Mouse (Mus musculus): ENCODE results near the gene Myo1d. TPM values are rescaled to one million over a fixed set of nuclear protein-coding genes. Genes with fewer than 3 reads are reported as not detected.
A peak's percentile ranks its signal among the peaks of the same experiment; 100 is the strongest.
"Not testable (repeated sequence)": the region's sequence is repeated elsewhere in the genome, so short reads cannot be mapped to it uniquely, and the experiment has no call there.

The Myo1d gene
- polyA plus RNA-seq, 2 experiments from 2014 or later, result 0.70 to 1.1 TPM

- no peak for ATAC-seq
These were observed 300.4 kb downstream of the Myo1d start for GRCm38 (mm10) chr11:80479425-80479824.

DNA sequence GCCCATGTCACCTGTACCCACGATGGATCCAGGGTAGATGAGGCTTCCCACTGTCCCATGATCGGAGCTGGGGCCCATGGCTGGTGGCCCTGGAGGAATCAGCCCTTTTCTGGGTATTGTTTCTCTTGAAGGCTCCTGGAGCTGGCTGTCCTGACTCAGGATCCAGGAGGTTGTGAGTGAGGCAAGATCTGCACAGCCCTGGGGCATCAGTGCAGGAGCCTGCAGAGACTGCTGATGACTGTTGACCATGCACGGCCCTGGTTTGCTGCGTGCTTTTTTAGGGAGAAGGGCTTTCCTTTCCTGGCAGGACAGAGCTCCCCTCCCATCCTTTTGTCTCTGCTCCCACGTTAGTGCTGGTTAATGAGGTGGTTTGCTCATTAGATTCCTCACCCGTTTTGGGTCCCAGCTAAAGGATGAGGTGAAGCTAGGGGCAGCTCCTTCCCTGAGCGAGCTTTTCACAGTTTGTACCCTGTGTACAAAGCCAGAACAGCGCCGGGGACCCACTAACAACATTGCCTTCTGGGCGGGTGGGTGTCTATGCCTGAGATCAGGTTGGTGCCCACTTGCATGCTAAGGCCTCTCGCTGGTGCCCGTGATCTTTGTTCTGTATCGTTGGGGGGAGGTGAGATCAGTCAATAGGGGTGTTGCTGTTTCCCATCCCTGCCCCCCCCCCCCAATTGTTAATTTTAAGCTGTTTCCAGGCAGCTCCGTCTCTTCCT is 301.0 kb downstream of the Myo1d start:
- no peak for ATAC-seq

DNA sequence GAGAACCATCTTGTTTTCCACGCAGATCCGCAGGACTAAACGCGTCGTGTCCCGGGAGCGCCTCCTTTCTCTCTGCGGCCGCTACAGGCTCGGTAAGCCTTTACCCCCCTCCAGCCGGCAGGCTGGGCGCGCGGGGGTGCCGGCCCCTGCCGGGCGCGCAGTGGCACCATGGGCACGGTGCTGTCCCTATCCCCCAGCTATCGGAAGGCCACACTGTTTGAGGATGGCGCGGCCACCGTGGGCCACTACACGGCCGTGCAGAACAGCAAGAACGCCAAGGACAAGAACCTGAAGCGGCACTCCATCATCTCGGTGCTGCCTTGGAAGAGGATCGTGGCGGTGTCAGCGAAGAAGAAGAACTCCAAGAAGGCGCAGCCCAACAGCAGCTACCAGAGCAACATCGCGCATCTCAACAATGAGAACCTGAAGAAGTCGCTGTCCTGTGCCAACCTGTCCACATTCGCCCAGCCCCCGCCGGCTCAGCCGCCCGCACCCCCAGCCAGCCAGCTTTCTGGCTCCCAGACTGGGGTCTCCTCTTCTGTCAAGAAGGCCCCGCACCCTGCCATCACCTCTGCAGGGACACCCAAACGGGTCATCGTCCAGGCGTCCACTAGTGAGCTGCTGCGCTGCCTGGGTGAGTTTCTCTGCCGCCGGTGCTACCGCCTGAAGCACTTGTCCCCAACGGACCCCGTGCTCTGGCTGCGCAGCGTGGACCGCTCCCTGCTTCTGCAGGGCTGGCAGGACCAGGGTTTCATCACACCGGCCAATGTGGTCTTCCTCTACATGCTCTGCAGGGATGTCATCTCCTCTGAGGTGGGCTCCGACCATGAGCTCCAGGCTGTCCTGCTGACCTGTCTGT is 302.3 kb downstream of the Myo1d start:
- ATAC-seq, result no peak

DNA sequence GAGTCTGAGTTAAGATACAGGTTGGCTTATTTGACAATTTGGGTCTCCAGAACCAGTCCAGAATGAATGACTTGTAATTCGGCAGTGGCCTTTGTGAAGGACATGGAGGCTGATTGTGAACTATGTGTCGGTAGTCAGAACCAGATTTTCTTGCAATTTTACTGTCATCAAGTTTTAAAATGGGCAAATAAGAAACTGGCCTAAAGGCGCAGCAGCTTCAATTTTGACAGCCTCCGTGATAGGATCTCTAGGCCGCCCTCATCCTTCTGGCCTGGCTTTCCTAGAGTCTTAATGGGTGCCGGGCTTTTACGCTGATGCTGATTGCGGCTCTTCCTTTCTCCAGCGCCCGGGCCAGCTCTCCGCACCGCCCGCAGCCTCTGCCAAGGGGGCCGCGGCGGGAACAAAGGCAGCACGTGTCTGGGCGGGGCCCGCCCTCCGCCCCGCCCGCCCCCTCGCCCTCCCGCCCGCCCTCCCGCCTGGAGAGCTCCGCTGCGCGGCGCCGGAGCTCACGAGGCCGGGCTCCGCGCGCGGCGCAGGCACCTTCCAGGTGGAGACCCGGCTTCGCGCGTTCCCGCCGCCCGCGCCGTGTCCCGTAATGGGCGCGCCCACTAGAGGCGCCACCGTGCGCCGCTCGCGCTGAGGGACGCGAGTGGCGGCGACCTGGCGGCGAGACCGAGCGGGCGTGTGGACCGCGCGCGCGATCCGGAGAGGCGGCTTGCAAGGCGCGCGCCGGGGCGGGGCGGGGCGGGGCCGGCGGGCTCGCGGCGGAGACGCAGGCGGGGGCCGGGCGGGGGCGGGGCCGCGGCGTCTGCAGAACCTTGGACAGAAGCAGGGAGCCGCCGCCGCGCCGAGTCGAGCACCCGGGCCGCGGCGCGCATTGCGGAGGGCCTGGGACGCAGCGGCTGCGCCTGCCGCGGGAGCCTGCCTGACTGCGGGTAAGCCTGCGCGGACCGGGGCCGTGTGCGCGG is 303.3 kb downstream of the Myo1d start, which contains the start of gene Cdk5r1:
Gene Cdk5r1 (plus strand): TSS at position 802 of the 968 bp plus-strand sequence.
- ATAC-seq, result peak; percentile 74

- ATAC-seq, result no peak
These were observed 304.3 kb downstream of the Myo1d start for GRCm38 (mm10) chr11:80475544-80475943.

DNA sequence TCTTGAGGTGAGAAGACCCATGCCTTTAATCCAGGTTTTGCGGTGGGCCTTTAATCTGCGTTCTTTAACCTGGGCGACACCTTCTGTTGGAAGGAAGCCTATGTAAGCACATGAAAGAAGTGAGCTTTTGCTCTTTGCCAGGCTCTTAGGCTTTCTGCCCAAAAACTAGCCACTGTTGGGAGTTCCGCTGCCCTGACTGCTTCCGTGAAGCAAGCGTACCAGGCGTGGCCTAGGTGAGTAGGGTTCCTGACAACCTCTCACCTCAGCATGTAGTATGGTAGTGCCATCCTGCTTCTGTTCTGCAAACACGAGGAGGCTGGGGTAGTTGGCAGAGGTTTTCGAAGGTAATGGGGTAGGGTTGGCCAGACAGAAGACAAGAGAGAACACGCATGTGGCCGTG is 305.0 kb downstream of the Myo1d start:
- ATAC-seq, result no peak

GRCm38 (mm10) chr11:80474175-80474691 is 305.6 kb downstream of the Myo1d start:
- ATAC-seq, result no peak

DNA sequence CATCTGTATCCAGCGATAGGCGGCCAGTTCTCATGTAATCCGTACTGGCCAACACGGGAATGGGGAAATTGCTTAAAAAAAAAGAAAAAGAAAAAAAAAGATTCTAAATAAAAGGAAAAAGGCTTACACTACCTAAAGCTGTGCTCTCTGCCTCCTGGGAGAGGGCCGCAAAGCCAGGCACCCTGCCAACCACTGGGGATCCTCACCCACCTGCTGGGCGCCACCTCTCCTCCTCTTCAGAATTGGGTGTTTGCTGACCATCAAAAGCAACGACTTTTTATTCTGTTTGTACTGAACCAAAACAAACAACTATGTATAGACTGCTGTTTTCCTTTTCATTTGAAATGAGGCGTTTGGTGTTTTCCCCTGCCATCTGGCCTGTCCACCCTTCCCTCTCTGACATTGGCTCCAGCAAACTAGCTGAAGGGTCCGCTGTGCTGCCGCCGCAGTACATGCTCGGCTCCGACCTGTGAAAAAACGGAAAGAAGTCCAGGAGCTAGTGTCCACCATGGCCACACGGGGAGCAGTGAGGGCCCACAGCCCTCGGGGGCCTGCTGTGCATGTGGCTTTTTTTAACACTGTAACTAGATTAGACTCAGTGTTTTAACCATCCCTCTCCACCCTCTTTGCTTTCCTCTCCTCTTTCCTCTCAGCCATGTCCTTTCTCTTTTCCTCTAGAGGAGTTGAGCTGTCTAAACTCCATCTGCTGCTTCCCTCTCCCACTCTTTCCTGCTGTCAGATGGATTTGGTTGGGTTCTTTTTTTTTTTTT is 307.8 kb downstream of the Myo1d start:
- ATAC-seq, result no peak

- not testable (repeated sequence) for ATAC-seq
These were observed 316.2 kb downstream of the Myo1d start for GRCm38 (mm10) chr11:80463605-80464130.

DNA sequence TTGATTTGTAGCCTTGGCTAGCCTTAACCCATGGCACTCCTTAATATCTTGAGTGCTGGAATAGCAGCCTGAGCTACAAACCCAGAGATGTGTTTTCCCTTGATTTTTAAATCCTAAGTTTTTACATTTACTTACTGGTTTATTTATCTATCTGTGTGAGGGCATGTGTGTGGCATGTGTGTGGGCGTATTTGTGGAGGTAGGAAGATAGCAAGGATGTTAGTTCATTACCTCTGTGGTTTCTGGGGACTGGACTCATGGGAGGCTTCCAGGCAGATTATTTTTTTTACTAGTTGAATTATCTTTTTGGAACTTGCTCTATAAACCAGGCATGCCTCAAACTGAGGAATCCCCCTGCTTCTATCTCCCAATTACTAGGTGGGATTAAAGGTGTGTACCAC is 326.6 kb downstream of the Myo1d start:
- no peak for ATAC-seq

- no peak for ATAC-seq
These were observed 327.6 kb downstream of the Myo1d start for GRCm38 (mm10) chr11:80452242-80452641.

DNA sequence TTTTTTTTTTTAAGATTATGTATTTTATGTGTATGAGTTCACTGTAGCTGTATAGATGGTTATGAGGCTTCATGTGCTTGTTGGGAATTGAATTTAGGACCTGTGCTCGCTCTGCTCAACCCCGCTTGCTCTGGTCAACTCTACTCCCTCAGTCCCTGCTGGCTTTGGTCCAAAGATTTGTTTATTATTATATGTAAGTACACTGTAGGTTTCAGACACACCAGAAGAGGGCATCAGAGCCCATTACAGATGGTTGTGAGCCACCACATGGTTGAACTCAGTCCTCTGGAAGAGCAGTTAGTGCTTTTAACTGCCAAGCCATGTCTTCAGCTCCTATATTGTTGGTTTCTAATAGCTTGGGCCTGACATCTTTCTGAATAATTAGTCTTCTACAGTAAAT is 330.0 kb downstream of the Myo1d start:
- ATAC-seq, result no peak

DNA sequence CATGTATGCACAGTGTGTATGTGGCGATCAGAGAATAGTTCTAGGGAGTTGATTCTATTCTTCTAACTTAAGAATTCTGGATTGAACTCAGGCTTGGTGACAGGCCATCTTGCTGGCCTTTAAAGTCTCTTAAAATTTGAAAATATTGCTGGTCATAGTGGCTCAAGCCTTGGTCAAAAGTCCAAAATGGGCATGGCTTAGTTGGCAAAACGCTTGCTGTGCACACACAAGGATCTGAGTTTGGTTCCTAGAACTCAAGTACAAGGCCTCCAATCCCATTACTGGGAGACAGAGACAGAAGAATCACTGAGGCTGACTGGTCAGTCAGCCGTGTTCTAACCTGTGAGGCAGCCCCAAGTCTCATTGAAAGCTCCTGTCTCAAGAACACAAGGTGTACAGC is 332.9 kb downstream of the Myo1d start:
- no peak for ATAC-seq

Other genes starting within 250 kb of the Myo1d start
- gene Tmem98, start 30.1 kb upstream of the Myo1d start, polyA plus RNA-seq (2017; shearing (Covaris generic)), result not detected
- not detected for gene Spaca3, start 78.3 kb upstream of the Myo1d start, polyA plus RNA-seq (2017; shearing (Covaris generic))

Data from CD4-positive, CD25-positive, alpha-beta regulatory T cell, adult 4 months (primary cell).